Mouse (Mus musculus): Measurements from ENCODE around the gene Cops2.

Gene Cops2

DNA sequence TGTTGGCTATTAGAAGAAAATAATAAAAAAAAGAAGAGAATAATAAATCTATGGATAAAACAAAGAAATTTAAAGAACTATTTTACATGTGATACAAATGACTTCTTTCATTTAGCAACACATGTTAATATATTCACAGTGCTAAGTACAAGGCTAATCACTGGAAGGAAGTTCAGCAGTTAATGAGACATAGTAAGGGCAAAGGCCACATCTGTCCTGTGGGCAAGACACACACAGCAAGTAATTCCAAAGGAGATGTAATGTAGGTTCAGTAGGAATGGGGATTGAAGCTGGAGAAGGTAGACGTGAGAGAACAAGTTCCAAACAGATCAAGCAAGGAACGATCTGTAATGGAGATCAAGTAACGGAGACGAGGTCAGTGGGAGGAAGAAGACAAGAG lies 74.5 kb downstream of the Cops2 start:
- no peak for ATAC-seq (ENCODE audit: insufficient number of reproducible peaks, low FRiP score, low TSS enrichment)

DNA sequence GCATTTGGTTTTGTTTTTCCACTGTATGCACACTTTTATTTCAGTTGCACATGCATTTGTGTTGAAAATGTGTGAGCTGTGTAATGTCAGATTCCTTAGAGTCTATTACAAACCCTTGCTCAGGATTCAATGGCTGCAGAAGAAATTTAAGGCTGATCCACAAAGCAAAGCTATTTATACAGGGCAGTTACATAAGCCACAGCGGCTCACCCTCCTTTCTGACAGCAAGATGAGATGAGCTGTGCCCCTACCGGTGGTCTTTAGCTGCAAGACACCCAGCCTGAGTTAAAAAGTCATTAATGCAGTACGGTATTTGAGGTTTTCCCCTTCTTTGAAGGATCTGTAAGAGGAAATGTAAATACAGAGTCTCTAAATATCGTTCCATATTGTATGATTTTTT lies 75.1 kb downstream of the Cops2 start:
- no peak for ATAC-seq (ENCODE audit: insufficient number of reproducible peaks, low FRiP score, low TSS enrichment)

DNA sequence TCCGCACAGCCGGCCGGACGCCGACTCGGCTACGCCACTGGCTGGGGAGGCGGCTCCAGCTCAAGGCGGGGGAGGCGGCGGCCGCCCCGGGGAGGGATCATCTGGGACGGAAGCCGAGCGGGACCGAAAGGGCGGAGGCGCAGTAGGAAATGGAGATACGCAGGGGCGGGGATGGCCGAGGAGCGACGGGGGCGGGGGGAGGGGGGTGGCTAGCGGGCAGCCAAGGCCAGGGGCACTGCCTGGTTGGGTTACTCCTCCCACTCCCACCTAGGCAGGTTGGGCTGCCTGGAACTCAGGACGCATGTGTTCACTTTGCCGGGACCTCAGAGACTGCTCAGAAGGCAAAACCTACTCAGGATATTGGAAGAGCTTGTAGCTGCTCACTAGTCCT lies 76.2 kb downstream of the Cops2 start, which contains the start of gene Secisbp2l:
Gene Secisbp2l (minus strand): TSS at position 152 of the 391 bp plus-strand sequence.
- peak; percentile 94 for ATAC-seq (ENCODE audit: insufficient number of reproducible peaks, low FRiP score, low TSS enrichment)

DNA sequence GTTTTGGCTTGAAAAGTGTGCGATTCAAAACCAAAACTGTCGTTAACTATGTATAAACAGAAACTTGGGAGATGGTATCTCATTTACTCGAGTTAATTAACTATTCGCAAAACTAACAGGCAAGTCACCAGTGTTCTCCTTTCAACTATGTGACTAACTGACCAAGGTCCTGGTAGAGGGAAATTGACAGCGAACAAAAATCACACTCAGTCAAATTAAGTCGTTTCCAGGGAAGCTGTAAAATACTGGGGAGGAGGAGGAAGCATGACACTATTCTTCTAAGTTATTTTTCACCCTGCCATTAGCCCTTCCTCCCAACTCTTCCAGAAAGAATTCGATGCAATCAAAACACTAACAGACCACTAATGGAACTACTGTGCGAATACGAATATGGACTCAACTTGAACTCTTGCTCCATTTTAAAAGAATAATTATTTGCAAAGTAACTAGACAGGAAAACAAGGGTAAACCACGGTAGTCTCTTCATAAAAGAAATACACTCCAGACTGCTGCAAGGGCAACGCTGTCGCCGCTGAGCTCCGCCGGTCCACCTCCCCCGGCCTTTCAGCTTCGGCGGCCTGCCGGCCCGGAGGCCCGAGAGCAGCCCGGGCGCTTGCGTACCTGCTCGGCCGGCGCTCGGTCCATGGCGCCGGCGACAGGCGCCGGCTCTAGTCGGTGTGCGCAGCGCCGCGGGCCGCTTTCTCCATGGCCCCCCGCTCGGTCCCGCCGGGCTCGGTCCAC lies 76.8 kb downstream of the Cops2 start:
- no peak for ATAC-seq (ENCODE audit: insufficient number of reproducible peaks, low FRiP score, low TSS enrichment)

DNA sequence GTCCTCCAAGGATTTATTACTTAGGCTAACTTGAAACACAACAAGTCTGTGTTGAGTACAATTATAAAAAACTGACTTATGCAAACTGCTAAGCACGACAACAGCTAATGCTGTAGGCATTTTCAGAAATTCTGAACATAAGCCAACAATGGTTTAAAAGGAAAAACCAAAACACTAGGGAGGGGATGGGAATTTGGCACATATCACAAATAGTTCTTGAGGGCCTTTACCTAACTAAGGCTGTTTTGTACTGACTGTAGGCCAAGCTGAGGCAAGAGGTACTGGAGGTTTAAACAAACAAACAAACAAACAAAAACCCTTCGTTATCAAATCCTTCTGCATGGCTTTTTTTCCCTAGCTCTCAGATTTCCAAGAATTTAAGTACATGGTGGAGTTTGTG lies 77.9 kb downstream of the Cops2 start:
- no peak for ATAC-seq (ENCODE audit: insufficient number of reproducible peaks, low FRiP score, low TSS enrichment)
